Mouse (Mus musculus) left cerebral cortex, postnatal 4 days (tissue): Measurements from ENCODE around the gene Tnp2. TPM values are rescaled to one million over a fixed set of nuclear protein-coding genes. Genes with fewer than 3 reads are reported as not detected.

Experiments
- DNase-seq: peaks from one replicate; pipeline ENCODE4 v3.0.0-alpha.2; 2022
- intact Hi-C: fragments of 180-260 bp; cut with DNase I; formaldehyde crosslinking; loops from one replicate; pipeline ENCODE4 v1.15.1; 2025
- total RNA-seq, 2 experiments: library from RNA; stranded (reverse); gene quantifications; 2 replicates each; pipeline ENCODE4 v1.2.3; 2021

Gene Tnp2
- total RNA-seq, 2 experiments from 2014 or later, result not detected

DNA sequence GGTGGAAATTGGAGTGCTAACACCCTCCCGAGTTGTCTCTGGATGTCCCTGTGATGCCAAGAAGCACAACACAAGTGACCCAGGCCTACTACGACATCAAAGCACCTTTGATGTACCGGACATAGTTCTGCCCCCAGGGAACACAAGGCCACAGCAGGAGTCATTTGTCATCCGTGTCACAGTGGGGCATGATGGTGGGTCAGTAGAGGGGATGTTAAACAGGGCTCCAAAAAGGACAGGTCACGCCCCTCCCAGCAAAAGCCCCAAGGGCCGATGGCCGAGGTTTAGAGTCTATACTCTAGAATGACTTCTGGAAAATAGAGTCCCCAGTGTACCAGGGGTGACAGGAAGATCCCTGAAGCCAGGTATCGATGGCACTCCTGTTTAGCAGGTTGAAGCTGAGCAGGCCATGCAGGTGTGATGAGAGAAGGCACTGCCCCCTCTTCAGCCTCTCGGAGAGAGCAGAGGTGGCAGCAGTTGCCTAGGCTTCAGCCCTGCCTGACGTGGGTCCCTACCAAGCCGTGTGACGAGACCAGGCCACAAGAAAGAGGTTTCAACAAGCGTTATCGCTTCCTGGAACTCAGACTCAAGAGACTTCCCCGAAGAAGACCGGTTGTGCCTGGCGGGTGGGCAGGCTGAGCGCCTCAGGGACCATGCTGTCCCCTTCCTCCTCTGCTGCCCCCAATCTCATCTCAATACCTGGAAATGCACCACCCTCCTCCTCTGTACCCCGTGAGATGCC is 16.5 kb downstream of the Tnp2 start:
- no peak for DNase-seq
- intact Hi-C loops, result no loop called here

DNA sequence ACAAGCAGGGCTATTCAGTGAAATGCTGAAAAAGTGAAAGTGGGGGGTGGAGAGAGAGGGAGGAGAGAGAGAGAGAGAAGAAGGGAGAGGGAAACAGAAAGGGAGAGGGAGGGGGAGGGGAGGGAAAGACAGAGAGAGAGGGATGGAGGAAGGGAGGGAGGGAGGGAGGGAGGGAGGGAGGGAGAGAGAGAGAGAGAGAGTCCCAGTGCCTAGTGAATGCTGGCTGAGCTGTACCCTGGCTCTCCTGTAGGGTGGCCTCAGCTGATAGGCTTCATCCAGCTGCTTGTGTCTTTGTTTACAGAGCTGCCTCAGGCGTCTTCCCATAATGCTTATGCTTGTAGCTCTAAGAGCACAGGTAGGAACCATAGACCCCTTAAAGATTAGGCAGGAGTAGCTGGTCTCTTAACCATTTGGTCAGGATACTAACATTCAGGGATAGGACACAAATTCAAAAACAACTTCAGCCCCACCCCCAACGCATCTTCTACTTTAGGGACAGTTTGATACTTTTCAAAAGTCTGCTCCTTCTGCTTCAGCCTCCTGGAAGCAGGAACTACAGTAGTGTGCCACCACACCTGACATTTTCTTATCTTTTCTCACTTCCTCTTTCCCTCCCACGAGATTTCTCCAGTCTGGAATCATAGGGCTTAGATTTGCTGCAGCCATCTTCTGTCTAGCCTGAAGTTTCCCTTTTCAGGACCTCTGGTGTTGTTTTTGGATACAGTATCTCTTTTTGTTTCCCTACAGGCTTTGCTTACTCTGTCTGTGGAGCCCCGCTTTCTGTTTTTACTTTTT is 17.7 kb downstream of the Tnp2 start:
- intact Hi-C loops, result no loop called here
- no peak for DNase-seq

DNA sequence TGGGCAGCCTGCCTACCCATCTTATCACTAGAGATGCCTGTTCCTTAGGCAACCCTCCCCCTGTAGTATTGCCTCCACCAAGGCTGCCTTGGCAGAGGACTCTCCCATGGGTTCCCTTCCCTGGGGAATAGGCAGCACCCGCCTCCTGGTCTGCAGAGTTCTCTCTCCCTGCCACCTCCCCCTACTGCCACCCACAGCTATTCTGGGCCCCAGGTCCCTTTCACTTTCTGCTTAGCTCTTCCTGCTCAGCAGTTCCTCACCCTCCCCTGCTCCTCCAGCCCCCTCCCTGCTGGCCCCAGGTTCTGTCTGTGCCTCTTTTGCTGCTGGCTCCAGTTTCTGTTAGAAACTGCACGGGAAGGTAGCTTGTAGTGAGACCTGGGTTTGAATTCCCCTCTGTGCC is 18.8 kb downstream of the Tnp2 start:
- intact Hi-C loops, result no loop called here
- no peak for DNase-seq

DNA sequence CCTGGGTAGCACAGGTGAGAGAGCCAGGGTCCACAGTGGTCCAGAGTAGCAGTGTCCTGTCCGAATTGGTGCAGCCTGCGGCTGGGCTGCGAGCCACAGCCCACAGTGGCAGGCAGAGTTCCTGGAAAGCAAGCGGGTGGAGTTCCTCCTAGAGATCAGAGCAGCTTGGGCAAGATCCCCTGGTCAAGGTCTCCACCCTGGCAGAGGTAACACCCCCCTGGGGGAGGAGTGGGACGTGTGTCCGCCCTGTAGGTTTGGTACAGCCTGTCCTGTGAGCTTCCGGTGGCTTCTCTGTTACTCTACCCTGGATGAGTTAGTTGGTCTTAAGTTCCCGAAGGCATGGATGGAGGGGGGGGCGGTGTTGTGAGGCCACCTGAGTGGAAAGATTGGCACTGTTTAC is 19.6 kb downstream of the Tnp2 start:
- intact Hi-C loops, result no loop called here
- DNase-seq, result no peak

DNA sequence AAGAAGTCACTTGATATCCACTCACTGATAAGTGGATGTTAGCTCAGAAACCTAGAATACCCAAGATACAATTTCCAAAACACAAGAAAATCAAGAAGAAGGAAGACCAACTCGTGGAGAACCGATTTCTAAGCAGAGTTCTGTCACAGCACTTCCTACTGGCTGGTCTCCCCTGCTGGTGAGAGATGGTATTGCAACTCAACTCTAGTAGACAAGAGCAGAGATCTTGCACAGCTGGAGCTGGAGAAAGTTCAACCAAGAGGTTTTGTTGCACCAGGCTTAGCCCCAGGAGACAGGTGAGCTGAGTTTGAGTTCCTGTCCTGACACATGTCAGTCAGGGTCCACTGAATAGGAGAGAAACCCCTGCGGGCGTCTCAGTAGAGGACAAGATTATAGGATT is 21.3 kb downstream of the Tnp2 start:
- DNase-seq, result peak; percentile 67
- intact Hi-C loops, result no loop called here

DNA sequence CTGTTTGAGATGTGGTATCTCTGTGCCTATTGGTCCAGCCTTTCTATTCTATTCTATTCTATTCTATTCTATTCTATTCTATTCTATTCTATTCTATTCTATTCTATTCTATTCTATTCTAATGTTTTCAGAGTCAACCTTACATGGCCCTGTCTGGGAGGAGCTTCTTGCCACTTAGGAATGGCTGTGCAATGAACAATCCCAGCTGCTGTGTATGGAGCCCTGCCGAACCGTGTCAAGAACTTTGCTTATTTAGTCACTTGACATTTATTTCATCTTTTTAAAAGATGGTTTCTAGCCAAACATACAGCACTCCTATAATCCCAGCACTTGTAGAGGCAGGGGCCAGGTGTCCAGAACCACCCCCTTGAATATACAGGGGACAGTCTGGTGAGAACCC is 24.1 kb downstream of the Tnp2 start:
- intact Hi-C loops, result no loop called here
- DNase-seq, result no peak

DNA sequence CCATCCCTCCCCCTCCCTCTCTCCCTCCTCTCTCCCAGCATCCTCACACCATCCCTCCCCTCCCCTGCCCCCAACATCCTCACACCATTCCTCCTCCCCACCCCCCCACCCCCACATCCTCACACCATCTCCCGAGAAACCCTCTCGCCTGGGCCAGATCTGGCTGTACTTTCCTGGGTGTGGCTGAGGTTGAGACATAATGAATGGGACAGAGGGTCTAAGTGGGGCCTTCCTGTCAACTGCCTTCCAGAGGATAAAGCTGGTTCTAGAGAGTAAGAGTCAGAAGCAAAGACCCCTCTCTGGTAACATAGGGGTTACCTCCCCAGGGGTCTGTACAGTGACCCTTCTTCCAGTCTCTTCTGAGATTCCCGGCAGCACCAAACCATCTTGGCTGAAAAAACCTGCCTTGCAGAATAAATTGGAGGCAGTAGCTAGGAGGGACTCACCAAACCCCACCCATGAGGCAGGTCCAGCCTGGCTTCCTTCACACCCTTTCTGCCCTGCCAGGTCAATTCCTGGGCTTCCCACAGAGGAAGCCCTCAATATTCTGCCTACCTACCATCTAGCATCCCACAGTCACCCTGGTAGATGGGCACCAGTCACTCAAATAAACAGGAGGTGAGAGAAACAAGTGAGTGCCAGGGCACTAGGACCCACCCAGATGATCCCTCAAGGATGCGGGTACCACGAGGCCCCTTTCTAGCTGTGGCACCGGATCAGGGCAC is 24.8 kb downstream of the Tnp2 start:
- intact Hi-C loops, result no loop called here
- DNase-seq, result no peak

DNA sequence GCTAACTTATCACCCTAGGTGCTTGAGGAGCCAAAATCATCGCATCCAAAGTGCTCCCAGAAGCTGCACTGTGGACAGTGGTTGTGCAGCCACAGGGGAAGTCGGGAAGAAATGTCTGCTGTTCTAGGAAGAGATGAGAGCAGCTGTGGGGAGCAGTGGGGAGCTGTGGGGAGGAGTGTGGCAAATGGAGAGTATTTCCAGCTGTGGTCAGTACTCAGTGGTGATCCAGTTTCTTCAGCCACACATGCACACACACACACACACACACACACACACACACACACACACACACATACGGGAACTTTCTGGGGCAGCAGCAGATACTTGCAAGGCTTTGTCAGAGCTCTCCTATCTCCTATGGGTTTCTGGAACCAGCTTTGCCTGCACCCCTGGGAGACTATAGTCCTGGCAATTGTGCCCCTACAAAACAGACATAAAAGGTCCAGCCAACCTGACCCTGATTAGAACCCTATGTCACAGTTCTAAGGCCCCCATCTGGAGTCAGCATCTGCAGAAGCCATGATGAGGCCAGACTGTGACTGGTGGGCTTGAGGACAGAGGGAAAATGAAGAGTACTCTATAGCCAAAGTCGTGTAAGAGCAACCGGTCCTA is 25.8 kb downstream of the Tnp2 start:
- intact Hi-C loops, result no loop called here
- no peak for DNase-seq

DNA sequence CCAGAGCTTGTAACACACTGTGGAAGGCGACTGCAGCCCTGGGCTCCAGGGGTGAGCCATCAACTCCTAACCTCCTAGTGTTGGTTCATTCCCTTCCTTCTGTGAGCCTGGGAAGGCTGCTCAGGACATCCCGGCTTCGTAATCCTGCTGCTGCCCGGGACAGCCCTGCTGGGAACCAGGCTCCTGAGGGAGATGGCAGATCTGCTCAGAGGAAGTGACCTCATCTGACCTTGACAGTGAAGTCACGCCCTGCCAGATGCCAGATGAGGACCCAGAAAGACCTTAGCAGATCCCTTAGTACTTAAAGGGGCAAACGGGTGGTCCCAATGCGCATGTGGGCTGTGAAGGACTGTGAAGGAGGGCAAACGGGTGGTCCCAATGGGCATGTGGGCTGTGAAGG is 27.3 kb downstream of the Tnp2 start:
- intact Hi-C loops, result no loop called here
- DNase-seq, result no peak

DNA sequence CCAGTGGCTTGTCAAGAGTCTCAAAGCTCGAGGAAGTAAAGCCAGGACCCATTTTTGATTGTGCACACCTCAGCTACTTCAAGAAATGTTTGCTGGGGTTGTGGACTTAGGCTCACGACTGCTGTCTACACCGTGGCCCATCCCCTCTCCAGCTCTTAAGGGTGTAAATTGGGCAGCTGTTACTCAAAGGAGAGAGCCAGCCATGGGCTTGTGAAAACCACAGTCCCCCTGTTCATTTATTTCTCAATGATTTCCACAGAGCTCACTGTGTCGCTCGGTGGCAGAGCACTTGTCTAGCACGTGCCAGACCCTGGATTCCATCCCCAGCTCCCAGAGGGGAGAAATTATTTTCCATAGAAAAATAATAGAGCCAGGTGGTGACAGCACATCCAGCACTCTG is 32.3 kb downstream of the Tnp2 start:
- intact Hi-C loops, result no loop called here
- DNase-seq, result no peak

DNA sequence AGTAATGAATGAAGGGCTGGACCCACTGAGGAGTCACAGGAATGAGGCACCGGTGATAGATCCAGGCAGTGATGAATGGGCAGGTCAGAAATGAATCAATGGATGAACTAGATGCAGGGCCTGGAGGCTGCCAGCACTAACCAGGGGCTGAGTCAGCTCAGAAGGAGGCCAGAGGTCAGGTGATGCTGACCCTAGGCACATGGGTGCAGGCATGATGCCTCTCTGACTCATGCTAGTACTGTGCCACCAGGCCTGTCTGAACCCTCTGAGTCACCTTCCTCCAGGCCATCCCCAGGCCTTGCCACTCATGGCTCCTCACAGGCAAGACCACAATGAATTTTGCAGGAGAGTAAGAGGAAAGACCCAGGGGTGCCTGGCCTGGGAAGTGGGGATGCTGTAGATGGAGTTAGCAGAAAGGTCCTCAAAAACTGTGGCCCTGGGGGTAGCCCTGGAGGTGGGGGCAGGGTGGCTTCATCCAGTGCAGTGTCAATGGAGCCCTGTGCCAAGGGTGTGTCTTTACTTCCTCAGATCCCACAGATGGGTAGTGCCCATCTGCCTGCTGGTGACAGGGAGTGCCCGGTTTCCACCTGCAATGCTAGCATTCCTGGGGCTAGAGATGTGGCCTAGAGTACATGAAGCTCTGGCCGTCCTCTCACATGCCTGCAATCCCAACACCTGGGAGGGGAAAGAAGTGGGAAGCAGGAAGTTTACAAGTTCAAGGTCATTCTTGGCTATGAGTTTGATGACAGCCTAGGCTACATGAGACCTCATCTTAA is 33.8 kb downstream of the Tnp2 start:
- intact Hi-C loops, result no loop called here
- no peak for DNase-seq

DNA sequence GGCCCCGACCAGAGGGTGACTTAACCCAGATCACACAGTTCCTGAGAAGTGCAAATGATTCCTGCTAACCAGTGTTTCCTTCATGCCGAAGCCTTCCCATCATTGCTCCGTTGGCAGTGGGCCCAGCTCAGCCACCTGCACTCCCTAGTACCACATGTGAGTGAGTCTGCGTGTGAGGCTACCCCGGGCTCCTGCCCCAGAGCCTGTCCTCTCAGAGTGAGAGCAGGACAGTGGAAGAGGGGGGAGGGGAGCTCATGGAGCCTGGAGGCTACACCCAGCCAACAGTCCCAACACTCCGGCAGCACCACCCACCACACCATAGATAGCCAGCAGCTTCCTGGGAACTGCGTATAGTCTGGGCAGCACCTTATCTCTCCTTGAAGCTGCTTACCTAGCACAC is 38.6 kb downstream of the Tnp2 start:
- intact Hi-C loops, result no loop called here
- DNase-seq, result peak; percentile 78

DNA sequence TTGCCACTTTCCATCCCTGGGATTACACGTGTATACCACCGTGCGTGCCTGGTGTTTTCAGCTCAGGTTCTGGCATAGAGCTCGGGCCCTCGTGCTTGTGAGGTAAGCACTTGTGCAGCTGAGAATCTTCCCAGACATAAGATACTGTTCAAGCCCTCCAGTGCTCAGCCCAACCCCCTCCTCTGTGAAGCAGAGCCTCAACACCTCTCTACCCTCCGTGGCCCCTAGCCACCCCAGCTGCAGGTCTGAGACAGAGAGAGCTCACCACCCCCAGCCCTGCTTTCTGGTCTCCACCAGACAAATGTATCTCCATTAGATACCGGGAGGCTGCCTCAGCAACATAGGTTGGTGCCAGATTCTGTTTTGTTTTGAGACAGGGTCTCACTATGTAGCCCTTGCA is 39.2 kb downstream of the Tnp2 start:
- intact Hi-C loops, result no loop called here
- DNase-seq, result no peak

DNA sequence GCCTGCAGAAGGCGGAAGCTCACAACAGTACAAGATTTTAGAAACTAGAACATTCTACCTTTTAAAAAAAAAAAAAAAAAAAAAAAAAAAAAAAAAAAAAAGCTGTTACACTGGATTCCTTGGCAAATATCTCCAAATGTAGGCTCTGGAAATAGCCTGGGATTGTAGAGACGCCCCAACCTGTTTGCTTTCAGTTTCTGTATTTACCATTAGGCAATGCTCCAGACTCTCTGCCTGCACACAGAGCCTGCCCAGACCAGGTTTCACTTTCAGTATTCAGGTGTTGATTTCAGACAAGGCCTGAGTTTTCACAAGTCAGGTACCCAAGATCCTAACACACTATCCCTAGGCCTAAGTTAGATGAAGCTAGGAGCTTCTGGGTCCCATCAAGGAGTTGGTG is 47.4 kb downstream of the Tnp2 start:
- intact Hi-C loops, result no loop called here
- DNase-seq, result no peak

DNA sequence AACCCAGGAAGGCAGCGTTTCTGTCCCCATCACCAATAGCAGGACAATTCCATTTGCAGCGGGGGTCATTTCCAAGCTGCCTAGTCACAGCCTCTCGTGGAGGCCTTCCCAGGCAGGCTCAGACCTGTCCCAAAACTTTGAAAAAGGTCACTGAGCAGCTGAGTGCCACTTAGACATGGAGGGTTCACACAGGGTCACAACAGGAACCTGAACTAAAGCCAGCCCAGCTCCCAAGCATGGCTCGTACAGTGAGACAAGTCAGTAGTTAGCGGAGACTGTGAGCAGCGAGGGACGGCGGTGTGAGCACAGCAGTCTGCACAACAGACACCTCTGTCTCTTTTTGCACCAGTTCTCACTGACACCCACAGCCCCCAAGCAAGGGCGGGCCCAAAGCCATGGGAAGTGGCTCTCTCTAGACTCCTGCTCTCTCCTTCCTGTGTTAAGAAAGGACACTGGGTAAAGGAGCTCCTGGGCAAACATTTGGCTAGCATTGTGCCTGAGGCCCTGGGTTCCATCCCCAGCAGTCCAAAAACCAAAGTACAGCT is 48.5 kb downstream of the Tnp2 start:
- intact Hi-C loops, result no loop called here
- no peak for DNase-seq

DNA sequence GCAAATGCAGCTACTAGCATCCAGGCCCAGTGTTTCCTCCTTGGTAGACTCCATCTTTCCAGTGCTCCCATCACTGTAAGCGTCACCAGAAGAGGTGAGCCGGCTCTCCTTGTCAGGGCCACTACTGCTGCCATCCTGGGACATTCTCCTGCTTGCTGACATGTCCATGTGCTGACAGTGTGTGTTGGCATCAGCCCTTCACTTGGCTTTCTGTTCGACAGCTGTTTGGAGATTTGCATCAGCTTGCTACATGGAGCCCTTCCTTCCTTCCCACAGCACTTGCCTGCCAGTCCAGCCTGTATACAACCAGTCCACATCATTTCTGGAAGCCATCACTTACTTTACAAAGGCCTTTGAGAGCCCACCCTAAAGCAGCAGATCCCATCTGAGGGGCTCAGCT is 49.6 kb downstream of the Tnp2 start:
- intact Hi-C loops, result no loop called here
- DNase-seq, result no peak
